Mouse (Mus musculus) left cerebral cortex, adult 2 months (tissue): Measurements from ENCODE around the gene Tle4. TPM values are rescaled to one million over a fixed set of nuclear protein-coding genes. Genes with fewer than 3 reads are reported as not detected.

Experiments
- DNase-seq, 2 experiments: peaks; one replicate each; pipeline ENCODE4 v3.0.0; 2021 to 2022; ENCODE audit warnings: low spot score in 2 of 2, mixed read lengths in 1 of 2; ENCODE audit errors: extremely low spot score in 1 of 2
- H3K27ac ChIP-seq: fragments of 200-600 bp; 2 replicates; pipeline ENCODE4 v1.8.1; 2022
- H3K4me3 ChIP-seq: fragments of 200-600 bp; 2 replicates; pipeline ENCODE4 v1.8.1; 2022
- CTCF ChIP-seq: fragments of 200-600 bp; IDR thresholded peaks from 2 replicates; pipeline ENCODE4 v1.8.1; 2022; ENCODE audit warnings: antibody characterized with exemption, mild to moderate bottlenecking, moderate library complexity
- intact Hi-C: fragments of 180-260 bp; cut with DNase I; formaldehyde crosslinking; loops from one replicate; pipeline ENCODE4 v1.15.1; 2025
- total RNA-seq, 2 experiments: library from RNA; stranded (reverse); gene quantifications; 2 replicates each; pipeline ENCODE4 v1.2.3; 2021

Gene Tle4
- total RNA-seq, 2 experiments from 2014 or later = 36.0 to 39.1 TPM

DNA sequence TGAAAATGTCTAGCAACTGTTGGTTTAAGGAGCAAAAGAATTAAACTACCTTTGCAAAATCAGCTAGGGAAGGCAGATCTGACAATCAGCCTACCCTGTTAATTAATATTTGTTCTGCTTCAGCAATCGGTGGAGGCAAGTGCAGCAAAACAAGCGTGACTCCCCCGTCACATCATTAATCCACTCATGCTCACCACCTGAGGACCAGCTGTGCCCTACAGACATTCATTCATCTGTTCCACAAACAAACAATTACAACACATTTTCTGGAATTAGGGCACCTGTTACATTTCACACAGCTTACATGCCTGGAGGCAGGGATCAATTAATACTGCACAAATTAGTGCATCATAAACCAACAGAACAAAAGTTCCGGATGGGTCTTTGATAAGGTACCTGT lies 89.0 kb downstream of the Tle4 start:
- no peak overlapping the region for H3K27ac ChIP-seq
- TF ChIP-seq CTCF = no peak
- no peak for DNase-seq
- intact Hi-C loops = no loop called here
- H3K4me3 ChIP-seq = no peak overlapping the region

DNA sequence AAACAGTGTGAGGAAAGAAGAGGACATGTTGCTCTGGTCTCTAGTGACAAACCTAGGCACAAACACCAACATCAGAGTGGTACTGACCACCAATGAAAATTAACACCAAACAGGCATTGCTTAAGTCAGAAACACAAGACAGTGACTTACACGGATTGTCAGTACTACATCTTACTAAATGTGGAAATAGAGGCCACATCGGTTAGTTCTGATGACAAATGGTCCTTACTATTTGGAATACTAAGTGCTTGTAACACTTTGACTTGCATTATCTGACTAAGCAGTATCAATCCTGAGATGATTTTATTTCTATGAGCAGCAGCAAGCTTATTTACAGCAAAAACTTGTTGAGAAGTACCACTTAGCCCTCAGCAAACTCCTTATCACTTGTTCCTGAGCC lies 89.9 kb downstream of the Tle4 start:
- intact Hi-C loops = no loop called here
- H3K27ac ChIP-seq = no peak overlapping the region
- TF ChIP-seq CTCF = no peak

DNA sequence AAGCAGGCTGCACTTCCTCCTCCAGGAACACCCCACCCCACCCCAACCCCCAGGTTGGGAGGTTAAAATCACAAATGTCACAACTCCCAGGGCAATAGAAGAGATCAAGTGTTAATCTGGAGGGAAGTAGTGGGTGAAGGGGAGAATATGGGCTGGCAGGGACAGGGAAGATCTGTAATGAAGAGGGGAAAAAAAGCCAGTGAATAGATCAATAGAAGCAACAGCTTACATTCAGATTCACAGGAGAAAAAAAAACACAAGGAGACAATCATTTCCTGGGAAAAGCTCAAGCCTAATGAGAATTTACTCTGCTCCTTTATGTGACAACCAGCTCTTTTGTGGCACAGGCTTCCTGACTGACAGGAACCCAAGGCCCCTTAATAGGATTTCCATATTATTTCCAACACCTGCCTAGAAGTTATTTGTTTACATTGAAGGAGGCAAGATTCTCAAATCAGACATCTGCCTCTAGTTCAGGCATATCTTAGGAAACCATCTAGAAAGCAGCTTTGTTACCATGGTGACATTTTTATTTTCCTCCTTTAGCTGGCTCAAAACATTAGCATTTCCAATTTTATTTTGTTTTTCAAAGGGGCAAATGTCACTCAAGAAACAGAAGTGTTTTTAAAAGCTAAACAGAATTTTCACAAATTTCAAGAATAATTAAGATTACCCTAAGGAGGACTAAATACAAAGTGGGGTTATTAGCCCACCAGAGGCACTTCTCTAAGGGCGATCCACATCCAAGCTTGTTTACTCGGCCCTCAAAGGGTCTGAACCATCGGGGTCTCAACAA lies 90.8 kb downstream of the Tle4 start:
- Histone ChIP-seq H3K27ac (peak overlapping the region; percentile 36; the same call in 1 of the 2 replicates), H3K4me3 (no peak overlapping the region)
- DNase-seq = no peak
- intact Hi-C loops = no loop called here
- no peak for TF ChIP-seq CTCF

More for the DNA sequence above, 89.9 kb downstream of the Tle4 start:
- H3K4me3 ChIP-seq = no peak overlapping the region
- DNase-seq = no peak

DNA sequence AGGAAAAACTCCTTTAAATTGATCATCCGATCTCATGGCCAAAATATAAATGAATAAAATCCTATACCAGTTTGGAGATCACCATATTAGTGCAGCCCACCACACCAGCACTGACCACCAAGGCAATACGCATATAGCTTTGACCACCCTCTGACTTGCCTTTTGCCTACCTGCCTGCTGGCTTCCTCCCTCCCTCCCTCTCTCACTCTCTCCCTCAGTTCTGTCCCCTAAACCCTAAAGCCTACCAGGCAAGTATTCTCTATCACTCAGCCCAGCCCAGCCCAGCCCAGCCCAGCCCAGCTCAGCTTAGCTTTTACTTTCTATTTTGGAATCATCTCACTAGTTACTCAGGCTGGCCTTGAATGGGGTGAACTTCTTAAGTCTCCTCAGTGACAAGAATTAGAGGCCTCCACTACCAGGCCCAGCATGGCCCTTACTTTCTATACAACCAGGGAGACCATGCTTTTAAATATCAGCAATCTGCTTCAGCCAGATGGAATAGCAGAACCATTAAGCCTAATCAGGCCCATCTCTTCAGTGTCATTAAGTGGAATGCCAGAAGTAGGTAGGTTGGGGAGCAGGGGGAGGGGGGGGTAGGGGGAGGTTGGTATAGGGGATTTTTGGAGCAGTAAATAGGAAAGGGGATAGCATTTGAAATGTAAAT lies 91.8 kb downstream of the Tle4 start:
- DNase-seq = no peak
- H3K4me3 ChIP-seq = no peak overlapping the region
- no peak overlapping the region for H3K27ac ChIP-seq
- intact Hi-C loops = no loop called here
- no peak for TF ChIP-seq CTCF

DNA sequence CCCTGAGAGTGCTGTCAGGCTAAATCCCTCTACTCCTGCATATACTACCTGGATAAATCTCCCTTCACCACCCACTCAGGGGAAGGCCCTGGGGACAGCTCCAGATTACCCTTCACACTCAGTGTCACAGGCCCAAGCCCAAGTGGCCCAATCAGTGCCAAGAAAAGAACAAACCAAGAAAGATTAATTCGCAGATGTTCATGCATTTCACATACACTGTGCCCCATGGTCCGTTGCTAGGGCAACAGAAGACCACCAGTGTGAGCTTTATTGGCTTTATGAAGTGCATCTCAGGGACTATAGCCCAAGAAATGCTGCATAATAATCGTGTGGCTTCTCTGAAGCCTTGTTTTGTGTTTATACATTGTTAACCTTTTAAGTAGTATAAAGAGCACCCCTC lies 92.5 kb downstream of the Tle4 start:
- intact Hi-C loops = no loop called here

DNA sequence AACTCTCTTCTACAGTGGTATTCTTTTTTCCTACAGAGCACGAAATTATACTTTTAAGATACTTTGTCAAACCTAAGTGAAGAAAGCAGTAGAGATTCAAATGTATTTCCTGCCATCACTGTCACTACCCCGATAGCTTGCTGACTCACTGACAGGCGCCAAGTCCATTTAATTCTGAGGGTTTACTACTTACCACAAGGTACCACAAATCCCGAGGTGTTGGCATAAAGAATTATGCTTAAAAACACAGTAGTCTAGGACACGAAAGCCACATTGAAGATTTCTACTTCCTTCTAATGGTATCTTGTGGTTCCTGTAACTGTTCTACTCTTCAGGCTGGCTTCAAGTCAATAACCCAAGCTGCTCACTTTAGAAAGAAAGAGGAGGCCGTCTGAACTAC lies 94.0 kb downstream of the Tle4 start:
- Histone ChIP-seq H3K4me3 (no peak overlapping the region), H3K27ac (no peak overlapping the region)
- intact Hi-C loops = no loop called here
- TF ChIP-seq CTCF = no peak
- no peak for DNase-seq

More for the DNA sequence above, 92.5 kb downstream of the Tle4 start:
- Histone ChIP-seq H3K27ac (no peak overlapping the region), H3K4me3 (no peak overlapping the region)
- DNase-seq = no peak
- no peak for TF ChIP-seq CTCF

DNA sequence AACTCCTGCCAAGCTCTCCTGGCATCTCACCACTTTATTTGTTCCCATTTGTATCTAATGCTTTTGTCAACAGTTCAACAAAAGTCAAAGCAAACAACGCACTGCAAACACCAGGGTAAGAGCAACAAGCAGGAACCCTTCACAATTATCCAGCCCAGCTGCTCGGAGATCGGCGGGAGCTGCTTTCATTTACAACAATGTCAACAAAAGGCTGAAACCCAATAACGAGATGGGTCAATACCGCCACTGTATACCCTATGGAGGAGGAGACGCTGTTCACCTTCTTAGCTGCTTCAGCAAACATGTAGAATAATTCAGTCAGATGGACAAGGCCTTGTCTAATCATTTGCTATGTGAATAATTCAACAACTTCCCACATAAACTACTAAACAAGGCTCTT lies 95.6 kb downstream of the Tle4 start:
- intact Hi-C loops = no loop called here
- Histone ChIP-seq H3K4me3 (no peak overlapping the region), H3K27ac (no peak overlapping the region)
- no peak for DNase-seq
- TF ChIP-seq CTCF = no peak

DNA sequence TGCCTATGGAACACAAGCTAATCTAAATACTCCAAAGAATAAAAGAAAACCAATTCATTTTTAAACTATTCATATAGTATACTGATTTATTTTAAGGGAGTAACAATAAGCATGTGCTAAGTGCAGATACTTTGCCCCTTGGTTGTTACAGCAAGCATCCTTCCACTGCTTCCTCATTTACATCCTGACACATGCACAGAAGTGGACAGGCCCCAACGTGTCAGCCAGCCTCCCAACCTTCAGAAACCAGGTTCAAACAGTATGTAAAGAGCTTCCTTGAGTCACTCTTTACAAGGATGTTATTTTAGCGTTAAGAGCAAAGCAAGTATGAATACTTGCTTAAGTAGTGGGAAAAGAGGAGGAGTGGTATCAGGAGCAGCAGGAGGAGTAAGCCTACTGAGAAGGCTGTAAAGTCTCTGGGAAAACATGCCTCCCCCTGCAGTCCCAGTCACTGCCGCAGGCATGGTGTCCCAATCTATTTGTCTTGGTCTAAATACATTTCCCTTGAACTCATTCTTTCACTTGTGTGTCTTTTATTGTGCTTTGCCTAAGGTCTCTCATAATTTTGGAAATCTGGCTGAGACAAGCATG lies 97.9 kb downstream of the Tle4 start:
- H3K4me3 ChIP-seq = no peak overlapping the region
- no peak for DNase-seq
- TF ChIP-seq CTCF = peak; percentile 11; the same call in 1 of the 2 replicates
- intact Hi-C loops = no loop called here
- H3K27ac ChIP-seq = no peak overlapping the region

DNA sequence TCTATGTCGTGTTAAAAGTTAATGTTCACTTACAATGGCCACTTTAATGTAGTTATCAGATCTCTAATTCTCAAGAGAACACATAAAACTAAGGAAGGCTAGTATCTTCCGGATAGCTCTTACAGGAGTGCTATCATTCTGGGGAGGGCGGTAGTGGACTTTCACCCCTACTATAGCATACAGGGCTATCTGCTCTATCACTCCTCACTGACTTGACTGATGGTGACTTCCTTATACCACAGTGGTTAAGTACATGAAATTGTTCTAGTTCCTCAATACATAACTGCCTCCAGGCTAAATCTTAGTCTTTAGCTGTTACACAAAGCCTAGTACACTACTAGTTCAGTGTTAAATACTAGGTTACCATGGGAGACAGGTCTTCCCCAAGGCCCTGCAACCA lies 104.8 kb downstream of the Tle4 start:
- Histone ChIP-seq H3K27ac (no peak overlapping the region), H3K4me3 (no peak overlapping the region)
- TF ChIP-seq CTCF = no peak
- intact Hi-C loops = no loop called here
- no peak for DNase-seq

DNA sequence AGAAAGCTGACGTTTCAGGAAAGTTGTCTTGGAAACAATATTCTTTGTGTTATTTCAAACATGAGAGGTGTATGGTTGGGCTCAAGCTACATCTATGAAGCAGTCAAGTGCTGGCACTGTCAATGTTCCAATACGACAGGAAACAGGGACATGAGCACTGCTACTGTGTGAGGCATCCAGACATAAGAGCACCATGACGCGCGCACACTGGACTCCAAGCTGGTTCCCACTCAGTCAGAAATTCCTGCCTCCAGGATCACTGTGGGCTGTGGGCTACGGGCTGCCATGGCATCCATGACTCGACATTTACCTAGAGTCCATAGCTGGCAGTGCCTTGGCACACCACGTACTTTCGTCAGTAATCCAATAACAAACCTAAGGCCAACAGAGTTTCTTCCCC lies 110.7 kb downstream of the Tle4 start:
- no peak for TF ChIP-seq CTCF
- DNase-seq = no peak
- no peak overlapping the region for H3K4me3 ChIP-seq
- no peak overlapping the region for H3K27ac ChIP-seq
- intact Hi-C loops = loop anchor here (5.0 kb wide), 1 partner anchor 110 kb away; the partner anchor contains the start of gene Tle4

DNA sequence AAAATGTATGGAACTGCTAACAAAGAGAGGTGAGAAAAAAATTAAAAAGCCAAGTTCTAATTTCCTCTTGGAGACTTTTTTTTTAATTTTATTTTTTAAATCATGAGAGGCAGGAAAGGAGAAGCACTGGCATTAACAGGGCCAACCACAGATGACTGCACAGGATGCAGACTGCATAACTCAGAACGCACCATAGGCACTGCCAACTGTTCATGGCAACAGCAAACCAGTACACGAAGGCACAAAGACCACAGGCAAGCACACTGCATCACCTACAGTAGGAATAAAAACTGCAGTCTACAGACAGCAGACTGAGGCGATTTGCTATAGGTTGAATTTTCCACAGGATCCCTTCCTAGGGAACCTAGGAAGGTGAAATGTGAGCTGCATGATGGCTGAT lies 112.7 kb downstream of the Tle4 start:
- Histone ChIP-seq H3K4me3 (no peak overlapping the region), H3K27ac (no peak overlapping the region)
- intact Hi-C loops = loop anchor here (5.0 kb wide), 1 partner anchor 112 kb away; the partner anchor contains the start of gene Tle4
- DNase-seq = no peak
- no peak for TF ChIP-seq CTCF

DNA sequence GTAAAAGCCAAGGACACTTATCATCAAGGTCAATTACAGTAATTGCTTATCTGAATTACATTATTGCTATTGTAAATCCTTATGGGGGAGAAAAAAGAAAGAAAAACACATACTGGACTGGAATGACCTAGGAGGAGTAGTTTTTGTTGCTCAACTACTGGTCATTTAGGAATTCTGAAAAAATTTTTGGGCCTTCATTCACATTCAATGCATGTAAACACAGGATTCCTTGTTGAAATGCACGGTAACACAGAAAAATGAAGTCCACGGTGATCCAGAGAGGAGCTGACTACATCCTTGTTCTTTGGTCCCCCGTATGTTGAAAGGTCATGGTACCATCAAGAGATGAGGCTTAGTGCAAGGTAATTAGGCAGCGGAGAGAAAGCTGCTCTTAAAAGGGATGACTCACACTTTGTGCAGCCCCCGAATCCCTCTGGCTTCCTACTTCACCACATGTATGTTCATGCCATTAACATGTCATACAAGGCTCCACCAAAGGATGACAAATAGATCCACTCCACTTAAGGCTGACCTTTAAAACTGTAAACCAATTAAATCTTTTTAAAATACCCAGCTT lies 115.2 kb downstream of the Tle4 start:
- intact Hi-C loops = no loop called here
- TF ChIP-seq CTCF = no peak
- DNase-seq = no peak
- Histone ChIP-seq H3K27ac (no peak overlapping the region), H3K4me3 (no peak overlapping the region)
